Mouse (Mus musculus) left cerebral cortex, postnatal 36 days (tissue): Measurements from ENCODE around the gene Rhot2. TPM values are rescaled to one million over a fixed set of nuclear protein-coding genes. Genes with fewer than 3 reads are reported as not detected.

ENCODE experiments used
- DNase-seq, 2 experiments: peaks; one replicate each; pipeline ENCODE4 v3.0.0; 2021 to 2022; ENCODE audit warnings: low spot score in 2 of 2, mixed read lengths in 1 of 2
- intact Hi-C: fragments of 180-260 bp; cut with DNase I; formaldehyde crosslinking; loops from one replicate; pipeline ENCODE4 v1.15.1; 2025
- total RNA-seq, 2 experiments: library from RNA; stranded (reverse); gene quantifications; 2 replicates each; pipeline ENCODE4 v1.2.3; 2021

The Rhot2 gene
- total RNA-seq, 2 experiments from 2014 or later, result 73.7 to 86.7 TPM

- no peak for DNase-seq
- intact Hi-C loops, result no loop called here
Observed at GRCm38 (mm10) chr17:25860229-25860628, 15.6 kb upstream of the Rhot2 start.

DNA sequence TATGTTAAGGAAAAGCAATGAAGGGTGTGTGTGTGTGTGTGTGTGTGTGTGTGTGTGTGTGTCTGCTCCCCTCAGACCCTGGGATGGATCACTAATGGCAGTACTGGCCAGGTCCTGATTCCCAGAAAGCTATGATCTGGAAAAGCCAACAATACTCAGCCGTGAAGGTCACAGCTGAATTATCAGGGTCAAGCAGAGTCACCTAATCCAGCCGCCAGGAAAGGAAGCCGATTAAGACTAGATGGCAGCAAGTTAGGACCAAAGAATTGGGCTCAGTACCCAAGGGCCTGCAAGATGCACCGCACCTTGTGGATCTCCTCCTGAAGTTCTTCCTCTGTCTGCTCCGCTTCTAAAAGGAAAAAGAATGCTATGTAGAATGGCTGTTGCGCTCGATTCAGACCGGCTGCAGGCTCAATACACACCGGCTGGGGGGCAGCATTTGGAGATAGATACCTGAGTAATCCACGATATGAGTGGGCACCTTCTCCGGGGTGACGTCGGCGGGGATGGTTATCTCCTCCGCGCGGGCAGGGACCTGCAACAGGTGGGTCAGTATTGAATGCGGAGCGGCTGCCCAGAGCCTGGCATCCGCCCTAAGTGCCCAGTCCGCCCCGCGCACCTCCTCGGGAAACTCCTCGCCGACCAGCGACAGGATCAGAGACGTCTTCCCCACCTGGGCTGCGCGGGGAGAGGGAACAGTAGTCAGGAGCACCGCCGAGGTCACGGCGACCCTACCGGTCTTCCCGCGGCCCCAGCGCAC, 835 bp downstream of the Rhot2 start:
- peak in 1 of 2 experiments; percentile 48 for DNase-seq
- intact Hi-C loops, result no loop called here

- no peak for DNase-seq
- intact Hi-C loops, result no loop called here
Observed at GRCm38 (mm10) chr17:25843122-25843521, 1.5 kb downstream of the Rhot2 start.

DNA sequence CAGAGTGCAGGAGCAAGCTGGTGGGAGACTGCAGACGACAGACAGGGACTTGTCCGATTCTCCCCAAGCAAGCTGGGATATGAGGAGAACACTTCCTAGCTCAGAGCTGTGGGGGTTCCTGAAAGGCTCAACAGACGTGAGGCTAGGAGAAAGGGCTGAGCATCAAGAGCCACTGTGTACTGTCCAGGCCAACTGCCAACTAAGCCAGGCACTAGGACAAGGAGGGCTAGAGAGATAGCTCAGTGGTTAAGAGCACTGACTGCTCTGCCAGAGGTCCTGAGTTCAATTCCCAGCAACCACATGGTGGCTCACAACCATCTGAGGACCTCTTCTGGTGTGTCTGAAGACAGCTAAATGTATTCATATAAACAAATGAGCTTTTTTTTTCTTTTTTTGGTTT, 2.1 kb downstream of the Rhot2 start:
- intact Hi-C loops, result no loop called here
- DNase-seq, result no peak

- intact Hi-C loops, result no loop called here
- DNase-seq, result no peak
Observed at GRCm38 (mm10) chr17:25841117-25841880, 3.4 kb downstream of the Rhot2 start, which contains the start of gene Gm20683. Gene Gm20683, minus strand, starts transcription at chr17:25841763.

GRCm38 (mm10) chr17:25840519-25840918, 4.1 kb downstream of the Rhot2 start:
- no peak for DNase-seq
- intact Hi-C loops, result no loop called here

DNA sequence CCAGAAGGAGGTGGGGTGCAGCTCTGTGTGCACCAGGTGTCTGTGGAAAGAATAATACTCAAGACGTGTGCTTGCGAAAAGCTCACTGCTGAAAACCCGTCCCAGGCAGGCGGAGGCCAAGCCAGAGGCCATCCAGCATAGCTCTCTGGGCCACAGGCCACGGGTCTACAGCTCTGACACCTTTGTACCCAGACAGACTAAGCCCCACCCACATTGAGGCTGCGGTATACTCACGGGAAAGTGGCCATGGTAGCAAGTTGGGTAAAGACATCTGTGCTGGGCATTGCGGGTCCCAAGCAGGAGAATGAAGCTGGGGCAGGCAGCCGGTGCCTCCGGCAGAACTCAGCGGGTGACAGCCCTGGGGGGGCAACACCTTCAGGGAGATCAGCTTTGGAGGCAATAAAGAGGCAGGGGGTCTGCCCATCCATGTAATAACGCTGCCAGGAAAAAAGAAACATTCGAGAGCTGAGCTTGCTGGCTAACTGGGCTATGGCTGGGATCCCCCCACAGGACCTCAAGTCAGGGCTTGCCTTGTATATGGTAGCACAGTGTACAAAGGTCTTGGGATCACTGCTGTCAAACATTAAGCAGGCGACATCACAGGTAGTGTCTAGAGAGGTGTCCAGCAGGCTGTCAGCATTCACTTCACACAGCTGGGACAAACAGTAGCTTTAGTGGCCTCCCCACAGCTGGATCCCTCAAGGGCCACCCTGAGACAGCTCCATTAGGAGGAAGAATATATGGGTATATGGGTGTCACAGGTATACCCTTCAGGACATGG, 5.0 kb downstream of the Rhot2 start:
- DNase-seq, result no peak
- intact Hi-C loops, result no loop called here

- intact Hi-C loops, result no loop called here
- no peak for DNase-seq
Observed at GRCm38 (mm10) chr17:25838904-25839303, 5.7 kb downstream of the Rhot2 start.

DNA sequence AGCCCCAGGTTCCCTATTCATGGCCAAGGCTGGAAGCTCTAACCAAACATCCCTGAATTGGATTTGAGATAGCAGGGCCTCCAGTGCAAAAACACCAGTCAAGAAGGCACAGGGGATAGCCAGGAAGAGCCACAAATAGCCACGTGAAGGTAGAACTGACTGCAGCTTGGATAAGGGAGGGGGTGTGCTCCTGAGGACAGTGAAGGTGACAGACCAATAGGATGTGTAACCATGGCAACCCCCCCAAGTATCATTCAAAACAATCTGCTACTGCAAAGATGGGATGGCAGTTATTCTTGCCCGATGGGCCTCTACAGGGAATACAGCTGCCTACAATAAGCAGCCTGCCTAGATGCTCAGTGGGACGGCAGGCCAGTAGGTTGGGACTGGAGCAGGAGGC, 7.1 kb downstream of the Rhot2 start:
- DNase-seq, result no peak
- intact Hi-C loops, result no loop called here

- intact Hi-C loops, result no loop called here
- peak; percentile 86 to 87 for DNase-seq
Observed at GRCm38 (mm10) chr17:25837076-25837410, 7.6 kb downstream of the Rhot2 start, which contains the start of gene Rhbdl1. Gene Rhbdl1, minus strand, starts transcription at chr17:25837295.

- DNase-seq, result no peak
- intact Hi-C loops, result no loop called here
Observed at GRCm38 (mm10) chr17:25836397-25837075, 8.1 kb downstream of the Rhot2 start.

GRCm38 (mm10) chr17:25835816-25836215, 8.8 kb downstream of the Rhot2 start:
- intact Hi-C loops, result no loop called here
- no peak for DNase-seq

- intact Hi-C loops, result no loop called here
- DNase-seq, result no peak
Observed at GRCm38 (mm10) chr17:25835301-25835700, 9.3 kb downstream of the Rhot2 start.

GRCm38 (mm10) chr17:25834595-25835222, 9.9 kb downstream of the Rhot2 start:
- no peak for DNase-seq
- intact Hi-C loops, result no loop called here

GRCm38 (mm10) chr17:25833961-25834594, 10.6 kb downstream of the Rhot2 start:
- intact Hi-C loops, result no loop called here

DNA sequence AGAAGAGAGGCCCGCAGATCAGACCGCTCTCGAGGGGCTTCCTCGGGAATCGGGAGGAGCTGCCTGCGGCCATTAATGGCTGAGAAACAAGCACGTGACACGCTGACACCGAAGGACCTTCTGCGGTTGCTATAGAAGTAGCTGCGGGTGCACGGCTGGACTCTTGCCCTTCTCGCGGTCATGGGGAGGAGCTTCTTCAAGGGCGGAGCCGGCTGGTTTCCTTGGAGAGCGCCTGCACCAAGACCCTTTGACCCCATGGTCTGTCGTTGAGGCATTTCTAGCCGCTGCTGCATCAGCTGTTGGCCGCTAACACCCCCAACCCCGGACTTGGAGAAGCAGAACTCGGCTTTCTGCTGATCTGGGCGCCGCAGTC, 11.4 kb downstream of the Rhot2 start, which contains the start of gene Stub1:
TSS of gene Stub1 (minus strand) at position 114 of the 373 bp plus-strand sequence.
- intact Hi-C loops, result no loop called here
- peak; percentile 87 for DNase-seq

More at GRCm38 (mm10) chr17:25833961-25834594, 10.6 kb downstream of the Rhot2 start:
- no peak for DNase-seq

GRCm38 (mm10) chr17:25832436-25833290, 12.0 kb downstream of the Rhot2 start:
- intact Hi-C loops, result no loop called here
- peak; percentile 98 for DNase-seq
